Mouse (Mus musculus): ENCODE measurements around the gene Tha1. TPM values are rescaled to one million over a fixed set of nuclear protein-coding genes. Genes with fewer than 3 reads are reported as not detected.

Gene Tha1
- polyA plus RNA-seq, 1 experiment from 2014 or later: 3.0 TPM

GRCm38 (mm10) chr11:117904442-117904841 is 31.2 kb upstream of the Tha1 start:
- Histone ChIP-seq H3K27me3 (ENCODE audit: control insufficient read depth, insufficient read depth, low read length) (no peaks in the 10 kb centered on the region), H3K36me3 (ENCODE audit: control insufficient read depth, insufficient read depth, low read length) (no peaks in the 10 kb centered on the region), H3K4me1 (ENCODE audit: control insufficient read depth, insufficient read depth, low read length) (no peaks in the 10 kb centered on the region), H3K4me3 (ENCODE audit: low read depth, low read length) (no peak overlapping the region), H3K9me3 (replicated peaks; ENCODE audit: control insufficient read depth, low read length) (no peaks in the 10 kb centered on the region), H3K9ac (ENCODE audit: low read depth, low read length) (no peak overlapping the region), H3K27ac (ENCODE audit: low read depth, low read length) (no peak overlapping the region), H3K4me2 (no peak overlapping the region)
- ATAC-seq (replicated peaks; ENCODE audit: insufficient number of reproducible peaks, low FRiP score, low TSS enrichment): no peak
- 78% methylated on average over 8 of the region's 8 CpGs for WGBS (ENCODE audit: insufficient replicate concordance)

GRCm38 (mm10) chr11:117902282-117902681 is 29.0 kb upstream of the Tha1 start:
- ATAC-seq (replicated peaks; ENCODE audit: insufficient number of reproducible peaks, low FRiP score, low TSS enrichment): no peak
- no peak overlapping the region for H3K4me3 ChIP-seq (ENCODE audit: low read depth, low read length)
- H3K27me3 ChIP-seq (ENCODE audit: control insufficient read depth, insufficient read depth, low read length): no peaks in the 10 kb centered on the region
- H3K27ac ChIP-seq (ENCODE audit: low read depth, low read length): no peak overlapping the region
- 75% methylated on average over 2 of the region's 2 CpGs for WGBS (ENCODE audit: insufficient replicate concordance)
- H3K9ac ChIP-seq (ENCODE audit: low read depth, low read length): no peak overlapping the region
- H3K9me3 ChIP-seq (replicated peaks; ENCODE audit: control insufficient read depth, low read length): no peaks in the 10 kb centered on the region
- no peaks in the 10 kb centered on the region for H3K36me3 ChIP-seq (ENCODE audit: control insufficient read depth, insufficient read depth, low read length)
- no peaks in the 10 kb centered on the region for H3K4me1 ChIP-seq (ENCODE audit: control insufficient read depth, insufficient read depth, low read length)
- H3K4me2 ChIP-seq: no peak overlapping the region

- ATAC-seq (replicated peaks; ENCODE audit: insufficient number of reproducible peaks, low FRiP score, low TSS enrichment): no peak
- WGBS (ENCODE audit: insufficient replicate concordance): 32% methylated on average over 2 of the region's 2 CpGs
These were observed 23.3 kb upstream of the Tha1 start for GRCm38 (mm10) chr11:117896533-117896932.

GRCm38 (mm10) chr11:117894676-117895075 is 21.4 kb upstream of the Tha1 start:
- Histone ChIP-seq H3K4me3 (ENCODE audit: low read depth, low read length) (no peak overlapping the region), H3K27me3 (ENCODE audit: control insufficient read depth, insufficient read depth, low read length) (peaks cover 2% of the 10 kb centered on the region; the same call in 1 of the 2 replicates), H3K36me3 (ENCODE audit: control insufficient read depth, insufficient read depth, low read length) (no peaks in the 10 kb centered on the region), H3K4me2 (no peak overlapping the region), H3K9me3 (replicated peaks; ENCODE audit: control insufficient read depth, low read length) (no peaks in the 10 kb centered on the region), H3K4me1 (ENCODE audit: control insufficient read depth, insufficient read depth, low read length) (peaks cover 18% of the 10 kb centered on the region), H3K9ac (ENCODE audit: low read depth, low read length) (no peak overlapping the region), H3K27ac (ENCODE audit: low read depth, low read length) (no peak overlapping the region)
- WGBS (ENCODE audit: insufficient replicate concordance): 57% methylated on average over 10 of the region's 10 CpGs
- no peak for ATAC-seq (replicated peaks; ENCODE audit: insufficient number of reproducible peaks, low FRiP score, low TSS enrichment)

More at GRCm38 (mm10) chr11:117896533-117896932, 23.3 kb upstream of the Tha1 start:
- no peak overlapping the region for H3K9ac ChIP-seq (ENCODE audit: low read depth, low read length)
- no peaks in the 10 kb centered on the region; the same call in 1 of the 2 replicates for H3K27me3 ChIP-seq (ENCODE audit: control insufficient read depth, insufficient read depth, low read length)
- H3K27ac ChIP-seq (ENCODE audit: low read depth, low read length): no peak overlapping the region
- H3K4me1 ChIP-seq (ENCODE audit: control insufficient read depth, insufficient read depth, low read length): no peaks in the 10 kb centered on the region
- H3K4me3 ChIP-seq (ENCODE audit: low read depth, low read length): no peak overlapping the region
- no peaks in the 10 kb centered on the region for H3K36me3 ChIP-seq (ENCODE audit: control insufficient read depth, insufficient read depth, low read length)
- no peak overlapping the region for H3K4me2 ChIP-seq
- H3K9me3 ChIP-seq (replicated peaks; ENCODE audit: control insufficient read depth, low read length): no peaks in the 10 kb centered on the region

GRCm38 (mm10) chr11:117892199-117892598 is 18.9 kb upstream of the Tha1 start:
- H3K4me1 ChIP-seq (ENCODE audit: control insufficient read depth, insufficient read depth, low read length): peaks cover 33% of the 10 kb centered on the region
- H3K9ac ChIP-seq (ENCODE audit: low read depth, low read length): no peak overlapping the region
- H3K36me3 ChIP-seq (ENCODE audit: control insufficient read depth, insufficient read depth, low read length): no peaks in the 10 kb centered on the region
- H3K9me3 ChIP-seq (replicated peaks; ENCODE audit: control insufficient read depth, low read length): no peaks in the 10 kb centered on the region
- no peak overlapping the region for H3K4me3 ChIP-seq (ENCODE audit: low read depth, low read length)
- no peak overlapping the region for H3K4me2 ChIP-seq
- WGBS (ENCODE audit: insufficient replicate concordance): 52% methylated on average over 6 of the region's 6 CpGs
- H3K27me3 ChIP-seq (ENCODE audit: control insufficient read depth, insufficient read depth, low read length): peaks cover 9% of the 10 kb centered on the region
- H3K27ac ChIP-seq (ENCODE audit: low read depth, low read length): no peak overlapping the region
- no peak for ATAC-seq (replicated peaks; ENCODE audit: insufficient number of reproducible peaks, low FRiP score, low TSS enrichment)

- H3K9ac ChIP-seq (ENCODE audit: low read depth, low read length): no peak overlapping the region
- H3K36me3 ChIP-seq (ENCODE audit: control insufficient read depth, insufficient read depth, low read length): no peaks in the 10 kb centered on the region
- ATAC-seq (replicated peaks; ENCODE audit: insufficient number of reproducible peaks, low FRiP score, low TSS enrichment): no peak
- H3K4me3 ChIP-seq (ENCODE audit: low read depth, low read length): no peak overlapping the region
- whole genome bisulfite sequencing (ENCODE audit: insufficient replicate concordance): 83% methylated on average over 19 of the region's 19 CpGs
- H3K27me3 ChIP-seq (ENCODE audit: control insufficient read depth, insufficient read depth, low read length): peaks cover 9% of the 10 kb centered on the region
- peaks cover 33% of the 10 kb centered on the region for H3K4me1 ChIP-seq (ENCODE audit: control insufficient read depth, insufficient read depth, low read length)
- no peak overlapping the region for H3K27ac ChIP-seq (ENCODE audit: low read depth, low read length)
- no peaks in the 10 kb centered on the region for H3K9me3 ChIP-seq (replicated peaks; ENCODE audit: control insufficient read depth, low read length)
- H3K4me2 ChIP-seq: no peak overlapping the region
These were observed 18.4 kb upstream of the Tha1 start for GRCm38 (mm10) chr11:117891581-117892175.

GRCm38 (mm10) chr11:117890519-117891282 is 17.4 kb upstream of the Tha1 start:
- Histone ChIP-seq H3K4me3 (ENCODE audit: low read depth, low read length) (no peak overlapping the region), H3K9me3 (replicated peaks; ENCODE audit: control insufficient read depth, low read length) (no peaks in the 10 kb centered on the region), H3K9ac (ENCODE audit: low read depth, low read length) (no peak overlapping the region), H3K27ac (ENCODE audit: low read depth, low read length) (no peak overlapping the region), H3K36me3 (ENCODE audit: control insufficient read depth, insufficient read depth, low read length) (no peaks in the 10 kb centered on the region), H3K4me2 (peak overlapping the region; percentile 20; the same call in 1 of the 2 replicates), H3K4me1 (ENCODE audit: control insufficient read depth, insufficient read depth, low read length) (peaks cover 33% of the 10 kb centered on the region), H3K27me3 (ENCODE audit: control insufficient read depth, insufficient read depth, low read length) (peaks cover 9% of the 10 kb centered on the region)
- no peak for ATAC-seq (replicated peaks; ENCODE audit: insufficient number of reproducible peaks, low FRiP score, low TSS enrichment)
- WGBS (ENCODE audit: insufficient replicate concordance): 16% methylated on average over 13 of the region's 13 CpGs

- peak overlapping the region; percentile 64; the same call in 1 of the 2 replicates for H3K4me2 ChIP-seq
- H3K4me1 ChIP-seq (ENCODE audit: control insufficient read depth, insufficient read depth, low read length): peaks cover 33% of the 10 kb centered on the region
- H3K9ac ChIP-seq (ENCODE audit: low read depth, low read length): no peak overlapping the region
- 10% methylated on average over 11 of the region's 11 CpGs for WGBS (ENCODE audit: insufficient replicate concordance)
- H3K27me3 ChIP-seq (ENCODE audit: control insufficient read depth, insufficient read depth, low read length): peaks cover 9% of the 10 kb centered on the region
- no peaks in the 10 kb centered on the region for H3K9me3 ChIP-seq (replicated peaks; ENCODE audit: control insufficient read depth, low read length)
- ATAC-seq (replicated peaks; ENCODE audit: insufficient number of reproducible peaks, low FRiP score, low TSS enrichment): no peak
- H3K27ac ChIP-seq (ENCODE audit: low read depth, low read length): no peak overlapping the region
- H3K36me3 ChIP-seq (ENCODE audit: control insufficient read depth, insufficient read depth, low read length): no peaks in the 10 kb centered on the region
- H3K4me3 ChIP-seq (ENCODE audit: low read depth, low read length): no peak overlapping the region
These were observed 16.6 kb upstream of the Tha1 start for GRCm38 (mm10) chr11:117889887-117890340.

Data from heart, embryonic 11.5 days (tissue).